Mouse (Mus musculus): Measurements from ENCODE around the gene Gjc1. TPM values are rescaled to one million over a fixed set of nuclear protein-coding genes. Genes with fewer than 3 reads are reported as not detected.
A peak's percentile ranks its signal among the peaks of the same experiment; 100 is the strongest.

Gene Gjc1
- polyA plus RNA-seq, 1 experiment from 2014 or later: 63.7 TPM

DNA sequence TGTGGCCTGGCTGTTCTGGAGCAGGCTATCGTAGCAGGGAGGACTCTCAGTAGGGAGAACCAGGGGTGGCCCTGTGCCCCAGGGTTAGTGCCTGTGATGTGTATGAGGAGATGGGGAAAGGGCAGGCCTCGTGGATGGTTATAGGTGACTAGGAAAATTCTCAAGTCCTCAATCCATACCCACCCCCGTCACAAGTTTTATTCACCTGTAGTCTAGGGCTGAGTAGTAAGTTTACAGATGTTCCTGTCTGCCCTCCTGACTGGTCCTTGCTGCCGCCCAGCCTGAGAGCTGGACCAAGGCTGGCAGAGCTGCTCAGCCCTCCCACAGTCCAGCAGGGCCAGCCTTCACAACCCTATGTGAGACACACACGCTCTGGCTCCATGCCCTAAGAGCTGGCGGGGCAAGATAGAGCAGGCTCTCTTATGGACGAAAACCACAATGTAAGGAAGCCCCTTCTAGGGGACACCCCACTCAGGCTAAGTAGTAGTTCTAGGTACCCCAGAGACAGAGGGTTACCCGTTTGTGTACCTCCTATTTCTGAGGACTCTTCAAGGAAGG, 40.3 kb downstream of the Gjc1 start:
- no peak for ATAC-seq (replicated peaks; ENCODE audit: low FRiP score)
- 0 out of 2 replicates have a peak overlapping the region, but pooled peaks have one; percentile 59 for H3K27ac ChIP-seq
- peaks cover 3% of the 10 kb centered on the region; the same call in 1 of the 2 replicates for H3K27me3 ChIP-seq
- H3K4me3 ChIP-seq (replicated peaks): no peak overlapping the region
- WGBS: 80% methylated on average over 8 of the region's 8 CpGs
- no peak overlapping the region for H3K9ac ChIP-seq
- H3K9me3 ChIP-seq (replicated peaks): no peaks in the 10 kb centered on the region
- no peak overlapping the region for H3K4me2 ChIP-seq
- peaks cover 8% of the 10 kb centered on the region; the same call in 1 of the 2 replicates for H3K36me3 ChIP-seq
- peaks cover 46% of the 10 kb centered on the region for H3K4me1 ChIP-seq

DNA sequence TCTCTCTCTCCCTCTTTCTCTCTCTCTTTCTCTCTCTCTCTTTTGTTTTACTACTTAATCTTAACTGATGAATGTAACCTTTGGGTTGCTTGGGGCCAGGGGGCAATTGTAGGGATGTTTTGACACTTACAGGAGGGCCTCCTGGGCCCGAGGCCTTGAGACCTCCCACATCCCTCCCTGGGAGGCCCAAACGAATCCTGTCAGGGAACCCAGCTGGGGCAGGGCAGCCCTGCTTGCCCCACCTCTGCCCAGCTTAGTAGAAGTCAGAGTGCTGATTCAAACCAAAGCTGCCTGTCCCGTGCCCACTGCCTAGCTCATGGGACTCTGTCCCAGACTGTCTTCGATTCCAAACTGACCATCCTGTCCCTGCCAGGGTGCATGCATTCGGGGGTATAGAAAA, 40.9 kb downstream of the Gjc1 start:
- ATAC-seq (replicated peaks; ENCODE audit: low FRiP score): no peak
- H3K9ac ChIP-seq: no peak overlapping the region
- H3K27me3 ChIP-seq: peaks cover 3% of the 10 kb centered on the region; the same call in 1 of the 2 replicates
- H3K36me3 ChIP-seq: peaks cover 8% of the 10 kb centered on the region; the same call in 1 of the 2 replicates
- peak overlapping the region; percentile 59; the same call in 1 of the 2 replicates for H3K27ac ChIP-seq
- WGBS: 33% methylated on average over 5 of the region's 5 CpGs
- H3K4me3 ChIP-seq (replicated peaks): no peak overlapping the region
- no peaks in the 10 kb centered on the region for H3K9me3 ChIP-seq (replicated peaks)
- H3K4me1 ChIP-seq: peaks cover 46% of the 10 kb centered on the region
- peak overlapping the region; percentile 63; the same call in 1 of the 2 replicates for H3K4me2 ChIP-seq

DNA sequence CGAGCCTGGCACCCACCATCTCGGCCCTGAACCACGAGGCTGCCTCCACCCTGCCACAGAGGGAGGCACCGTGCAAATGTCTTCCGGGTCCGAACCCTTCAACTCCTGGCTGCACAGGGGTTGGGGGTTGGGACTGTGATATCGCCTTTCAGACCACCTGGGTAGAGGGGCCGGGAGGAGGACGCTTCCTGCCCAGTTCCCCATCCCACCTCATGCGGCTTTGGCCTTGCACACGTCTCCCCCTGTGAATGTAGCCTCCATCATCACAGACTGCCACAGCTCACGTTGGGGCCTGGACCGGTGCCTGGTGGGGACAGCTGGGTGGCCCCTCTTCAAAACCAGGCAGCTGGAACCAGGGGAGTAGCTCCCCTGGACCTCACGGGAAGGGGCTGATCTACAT, 41.3 kb downstream of the Gjc1 start:
- no peaks in the 10 kb centered on the region for H3K9me3 ChIP-seq (replicated peaks)
- WGBS: 15% methylated on average over 14 of the region's 14 CpGs
- H3K4me2 ChIP-seq: peak overlapping the region; percentile 63
- no peak for ATAC-seq (replicated peaks; ENCODE audit: low FRiP score)
- H3K9ac ChIP-seq: peak overlapping the region; percentile 19; the same call in 1 of the 2 replicates
- H3K36me3 ChIP-seq: peaks cover 8% of the 10 kb centered on the region; the same call in 1 of the 2 replicates
- peak overlapping the region; percentile 31 for H3K4me3 ChIP-seq (replicated peaks)
- H3K4me1 ChIP-seq: peaks cover 46% of the 10 kb centered on the region
- H3K27ac ChIP-seq: peak overlapping the region; percentile 59
- H3K27me3 ChIP-seq: peaks cover 3% of the 10 kb centered on the region; the same call in 1 of the 2 replicates

DNA sequence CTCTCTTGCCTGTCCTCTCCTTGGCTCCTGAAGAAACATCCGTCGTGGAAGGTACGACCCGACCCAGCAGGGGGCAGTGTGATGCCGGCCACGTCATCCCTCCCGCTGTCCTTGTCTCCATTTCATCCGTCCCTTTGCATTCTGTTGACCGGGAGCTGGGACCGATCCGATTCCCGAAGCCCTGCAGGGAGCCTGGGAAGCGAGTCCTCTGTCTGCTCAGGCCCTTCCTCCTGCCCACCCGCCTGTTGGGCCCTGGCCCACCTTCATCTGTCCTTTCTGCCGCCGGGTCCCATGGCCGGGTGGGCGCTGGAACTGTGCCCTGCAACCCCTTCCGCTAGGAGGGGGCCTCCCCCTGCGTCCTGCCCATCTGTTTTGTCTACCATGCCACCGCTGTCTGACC, 41.9 kb downstream of the Gjc1 start:
- Histone ChIP-seq H3K4me1 (peaks cover 46% of the 10 kb centered on the region), H3K9me3 (replicated peaks) (no peaks in the 10 kb centered on the region), H3K9ac (peak overlapping the region; percentile 19; the same call in 1 of the 2 replicates), H3K36me3 (peaks cover 8% of the 10 kb centered on the region; the same call in 1 of the 2 replicates), H3K4me3 (replicated peaks) (peak overlapping the region; percentile 31), H3K27me3 (peaks cover 3% of the 10 kb centered on the region; the same call in 1 of the 2 replicates), H3K27ac (peak overlapping the region; percentile 59), H3K4me2 (peak overlapping the region; percentile 63)
- 25% methylated on average over 21 of the region's 21 CpGs for WGBS
- ATAC-seq (replicated peaks; ENCODE audit: low FRiP score): 0 out of 2 replicates have a peak, but pooled peaks have one; percentile 8

DNA sequence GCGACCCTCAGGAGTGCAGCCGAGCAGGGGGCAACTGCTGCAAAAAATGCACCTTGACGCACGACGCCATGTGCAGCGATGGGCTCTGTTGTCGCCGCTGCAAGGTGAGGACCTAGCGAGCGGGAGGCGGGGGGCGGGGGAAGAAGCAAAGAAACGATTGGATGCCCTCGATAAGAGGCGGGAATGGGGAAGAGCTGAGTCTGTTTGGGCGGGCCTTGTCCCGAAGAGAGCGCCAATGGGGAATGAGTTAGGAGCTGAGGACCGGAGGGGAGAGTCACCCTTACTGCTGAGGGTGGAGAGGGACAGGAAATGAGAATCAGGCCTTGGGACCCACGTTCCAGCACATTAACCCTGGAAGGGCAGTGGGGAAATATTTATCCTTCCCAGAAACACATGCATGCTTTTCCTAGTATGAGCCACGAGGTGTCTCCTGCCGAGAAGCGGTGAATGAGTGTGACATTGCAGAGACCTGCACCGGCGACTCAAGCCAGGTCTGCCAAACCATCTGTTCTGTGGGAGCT, 44.8 kb downstream of the Gjc1 start:
- peaks cover 60% of the 10 kb centered on the region for H3K4me1 ChIP-seq
- H3K27me3 ChIP-seq: peaks cover 10% of the 10 kb centered on the region
- H3K9ac ChIP-seq: peak overlapping the region; percentile 75
- peak; percentile 91 for ATAC-seq (replicated peaks; ENCODE audit: low FRiP score)
- no peaks in the 10 kb centered on the region for H3K9me3 ChIP-seq (replicated peaks)
- H3K36me3 ChIP-seq: peaks cover 8% of the 10 kb centered on the region; the same call in 1 of the 2 replicates
- peak overlapping the region; percentile 93 for H3K27ac ChIP-seq
- peak overlapping the region; percentile 55 for H3K4me3 ChIP-seq (replicated peaks)
- peak overlapping the region; percentile 99 for H3K4me2 ChIP-seq
- WGBS: under 1% methylated on average over 25 of the region's 25 CpGs

DNA sequence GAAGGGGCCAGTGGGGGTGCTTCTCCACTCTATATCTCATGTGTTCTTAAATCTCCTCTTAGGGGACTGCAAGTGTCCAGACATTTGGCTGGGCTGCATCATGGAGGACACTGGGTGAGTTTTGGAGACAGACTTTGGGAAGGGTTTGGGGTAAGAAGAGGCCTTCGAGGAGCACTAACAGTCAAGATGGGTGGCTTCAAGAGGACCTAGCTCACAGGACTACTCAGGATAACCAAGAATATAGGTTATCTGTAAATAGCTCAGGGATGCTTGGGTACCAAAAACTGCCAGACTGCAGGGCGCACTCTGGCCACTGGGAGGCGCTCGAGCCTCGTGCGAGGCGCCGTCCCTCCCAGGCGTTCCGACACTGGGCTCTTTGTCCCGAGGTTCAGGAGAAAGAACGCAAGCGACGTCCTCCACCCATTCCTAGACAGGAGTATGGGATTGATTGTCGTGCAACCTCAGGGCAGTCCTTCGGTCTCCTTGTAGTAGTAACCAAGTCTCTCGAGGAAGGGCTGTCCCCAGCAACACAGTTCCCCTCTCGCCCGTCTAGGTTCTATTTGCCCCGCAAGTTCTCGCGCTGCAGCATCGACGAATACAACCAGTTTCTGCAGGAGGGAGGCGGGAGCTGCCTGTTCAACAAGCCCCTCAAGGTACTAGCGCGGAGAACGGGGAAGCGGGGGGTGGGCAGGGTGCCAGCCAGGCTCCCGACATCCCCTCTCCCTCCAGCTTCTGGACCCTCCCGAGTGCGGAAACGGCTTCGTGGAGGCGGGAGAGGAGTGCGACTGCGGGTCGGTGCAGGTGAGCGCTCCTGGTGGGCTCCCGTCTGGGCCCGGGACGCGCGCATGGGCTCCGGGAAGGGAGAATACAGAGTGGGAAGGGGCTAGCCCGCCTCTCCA, 45.5 kb downstream of the Gjc1 start:
- ATAC-seq (replicated peaks; ENCODE audit: low FRiP score): peak; percentile 20
- Histone ChIP-seq H3K4me1 (peaks cover 64% of the 10 kb centered on the region), H3K9me3 (replicated peaks) (no peaks in the 10 kb centered on the region), H3K27me3 (peaks cover 10% of the 10 kb centered on the region; the same call in 1 of the 2 replicates), H3K9ac (peak overlapping the region; percentile 75), H3K4me3 (replicated peaks) (peak overlapping the region; percentile 55), H3K27ac (peak overlapping the region; percentile 93), H3K4me2 (peak overlapping the region; percentile 99), H3K36me3 (peaks cover 8% of the 10 kb centered on the region; the same call in 1 of the 2 replicates)
- WGBS: under 1% methylated on average over 46 of the region's 46 CpGs

DNA sequence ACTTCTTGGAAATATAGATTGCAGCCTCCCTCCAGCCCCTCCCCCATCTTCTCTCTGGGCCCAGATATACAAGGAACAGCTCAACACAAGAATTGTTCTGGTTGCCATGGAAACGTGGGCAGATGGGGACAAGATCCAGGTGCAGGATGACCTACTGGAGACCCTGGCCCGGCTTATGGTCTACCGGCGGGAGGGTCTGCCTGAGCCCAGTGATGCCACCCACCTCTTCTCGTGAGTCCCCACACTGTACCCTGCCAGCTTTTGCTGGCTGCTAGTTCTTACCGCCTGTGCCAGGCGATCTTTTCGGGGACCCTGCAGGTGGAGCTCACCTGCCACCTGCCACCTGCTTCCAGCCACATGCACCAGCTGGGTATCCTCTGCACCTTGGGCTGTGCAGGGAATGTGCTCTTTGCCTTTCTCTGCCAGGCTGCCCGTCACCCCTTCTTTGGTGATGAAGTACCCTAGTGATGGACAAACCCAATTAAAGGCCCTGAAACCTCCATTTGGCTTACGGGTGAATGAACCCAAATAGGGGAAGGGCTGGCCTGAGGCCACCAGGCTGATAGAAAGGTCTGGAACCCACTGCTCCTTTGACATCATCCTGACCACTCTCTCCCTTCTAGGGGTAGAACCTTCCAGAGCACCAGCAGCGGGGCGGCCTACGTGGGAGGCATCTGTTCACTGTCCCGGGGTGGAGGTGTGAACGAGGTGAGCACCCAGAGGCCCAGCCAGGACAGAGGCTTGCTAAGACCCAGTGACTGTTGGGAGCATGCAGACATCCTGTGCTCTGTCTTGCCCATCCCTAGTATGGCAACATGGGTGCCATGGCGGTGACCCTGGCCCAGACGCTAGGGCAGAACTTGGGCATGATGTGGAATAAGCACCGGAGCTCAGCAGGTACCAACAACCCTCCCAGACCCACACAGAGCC, 46.5 kb downstream of the Gjc1 start:
- H3K27me3 ChIP-seq: peaks cover 10% of the 10 kb centered on the region; the same call in 1 of the 2 replicates
- H3K4me3 ChIP-seq (replicated peaks): no peak overlapping the region
- 64% methylated on average over 18 of the region's 18 CpGs for WGBS
- peaks cover 56% of the 10 kb centered on the region for H3K4me1 ChIP-seq
- no peak overlapping the region for H3K27ac ChIP-seq
- no peaks in the 10 kb centered on the region for H3K9me3 ChIP-seq (replicated peaks)
- H3K4me2 ChIP-seq: no peak overlapping the region
- H3K36me3 ChIP-seq: peaks cover 8% of the 10 kb centered on the region; the same call in 1 of the 2 replicates
- no peak overlapping the region for H3K9ac ChIP-seq
- no peak for ATAC-seq (replicated peaks; ENCODE audit: low FRiP score)

DNA sequence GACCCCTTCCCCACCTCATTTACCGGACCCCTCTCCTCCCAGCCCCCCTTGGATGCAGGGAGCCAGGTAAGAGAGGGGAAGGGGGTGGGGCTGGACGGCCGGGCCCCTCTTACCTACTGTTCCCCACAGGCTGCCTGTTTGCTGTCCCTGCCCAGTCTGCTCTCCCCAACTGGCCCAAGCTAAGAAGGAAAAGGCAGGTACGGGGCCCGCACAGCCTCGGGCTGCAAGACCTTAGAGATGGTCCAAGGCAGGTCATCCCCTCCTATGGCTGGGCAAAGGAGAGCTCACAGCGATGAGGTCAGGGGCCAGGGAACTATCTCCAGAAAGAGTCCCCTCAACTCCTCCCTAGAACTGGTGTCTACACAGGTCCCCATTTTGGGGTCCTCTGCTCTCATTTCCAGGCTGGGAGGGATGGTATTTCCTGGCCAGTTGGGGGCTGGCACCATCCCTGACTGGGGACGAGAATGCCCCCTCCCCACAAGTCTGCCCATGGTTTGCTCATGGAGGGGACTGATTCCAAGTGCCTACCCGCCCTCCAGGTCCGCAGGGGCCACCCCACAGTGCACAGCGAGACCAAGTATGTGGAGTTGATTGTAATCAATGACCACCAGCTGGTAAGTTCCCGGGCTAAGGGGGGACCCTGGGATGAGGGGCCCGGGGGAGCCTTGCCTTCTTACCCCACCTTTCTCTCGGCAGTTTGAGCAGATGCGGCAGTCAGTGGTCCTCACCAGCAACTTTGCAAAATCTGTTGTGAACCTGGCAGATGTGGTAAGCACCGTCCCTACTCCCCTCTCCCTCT, 47.4 kb downstream of the Gjc1 start:
- no peak overlapping the region for H3K4me3 ChIP-seq (replicated peaks)
- H3K36me3 ChIP-seq: peaks cover 6% of the 10 kb centered on the region; the same call in 1 of the 2 replicates
- H3K27ac ChIP-seq: no peak overlapping the region
- H3K9ac ChIP-seq: no peak overlapping the region
- H3K27me3 ChIP-seq: peaks cover 10% of the 10 kb centered on the region; the same call in 1 of the 2 replicates
- ATAC-seq (replicated peaks; ENCODE audit: low FRiP score): no peak
- 28% methylated on average over 16 of the region's 16 CpGs for whole genome bisulfite sequencing
- H3K4me1 ChIP-seq: peaks cover 51% of the 10 kb centered on the region
- no peaks in the 10 kb centered on the region for H3K9me3 ChIP-seq (replicated peaks)
- no peak overlapping the region for H3K4me2 ChIP-seq

DNA sequence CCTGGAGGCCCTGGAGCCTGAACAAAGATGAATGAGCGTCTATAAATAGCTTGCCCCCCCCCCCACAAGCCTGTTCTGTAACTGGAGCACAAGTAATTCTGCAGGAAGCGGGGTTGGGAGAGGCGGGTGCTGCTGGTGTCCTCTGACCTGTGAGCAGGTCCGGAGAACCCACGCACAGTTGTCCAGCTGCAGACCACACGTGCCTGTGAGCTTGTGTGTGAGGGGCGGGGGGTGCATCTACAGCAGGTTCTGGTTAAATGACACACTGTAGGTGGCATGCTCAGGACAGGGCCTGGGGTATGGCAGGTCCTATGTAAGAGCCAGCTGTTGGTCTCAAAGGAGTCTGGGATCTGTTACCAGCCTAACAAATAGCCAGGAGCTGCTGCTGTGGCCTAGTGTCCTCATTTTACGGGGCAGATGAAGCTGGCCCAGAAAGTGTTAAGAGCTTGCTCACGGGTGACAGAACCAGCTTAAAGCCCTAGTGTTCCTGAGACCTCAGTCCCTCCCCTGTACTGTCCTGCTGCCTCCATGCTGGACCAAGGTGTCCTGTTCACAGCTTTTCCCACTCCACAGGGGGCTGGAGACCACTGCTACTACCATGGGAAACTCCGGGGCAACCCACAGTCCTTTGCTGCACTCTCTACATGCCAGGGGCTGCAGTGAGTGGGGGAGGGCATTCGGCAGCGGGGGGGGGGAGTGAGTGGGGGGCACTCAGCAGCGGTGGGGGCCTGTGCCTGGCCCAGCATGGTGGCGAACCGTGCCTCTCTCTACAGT, 48.7 kb downstream of the Gjc1 start:
- H3K36me3 ChIP-seq: no peaks in the 10 kb centered on the region
- peaks cover 50% of the 10 kb centered on the region for H3K4me1 ChIP-seq
- ATAC-seq (replicated peaks; ENCODE audit: low FRiP score): no peak
- H3K27ac ChIP-seq: 0 out of 2 replicates have a peak overlapping the region, but pooled peaks have one; percentile 37
- H3K4me2 ChIP-seq: no peak overlapping the region
- no peak overlapping the region for H3K4me3 ChIP-seq (replicated peaks)
- WGBS: 20% methylated on average over 15 of the region's 15 CpGs
- no peak overlapping the region for H3K9ac ChIP-seq
- H3K9me3 ChIP-seq (replicated peaks): no peaks in the 10 kb centered on the region
- H3K27me3 ChIP-seq: peaks cover 10% of the 10 kb centered on the region; the same call in 1 of the 2 replicates

Measured in kidney, embryonic 15.5 days (tissue).